Mouse (Mus musculus) MEL (cell line): Measurements from ENCODE around the gene Mrto4. TPM values are rescaled to one million over a fixed set of nuclear protein-coding genes. Genes with fewer than 3 reads are reported as not detected.
A peak's percentile ranks its signal among the peaks of the same experiment; 100 is the strongest.

Experiments
- DNase-seq: peaks from one replicate; pipeline ENCODE4 v3.0.0; 2011; ENCODE audit warnings: low read depth, low spot score
- H3K27ac ChIP-seq: 2 replicates; pipeline ENCODE4 v1.5.1; 2012; ENCODE audit warnings: low read depth, mild to moderate bottlenecking, control low read depth, low read length, moderate library complexity; ENCODE audit not compliant: control insufficient read depth
- H3K27me3 ChIP-seq, 2 experiments: fragments of 150-350 bp in 1 of 2; sonication (generic) in 1 of 2; 2 replicates each; pipeline ENCODE4 v1.6.1; 2012; ENCODE audit warnings: low read length in 2 of 2, mild to moderate bottlenecking in 2 of 2, improper control_type of control experiment in 1 of 2, moderate library complexity in 1 of 2; ENCODE audit not compliant: insufficient read depth in 2 of 2, control insufficient read depth in 1 of 2
- H3K36me3 ChIP-seq, 2 experiments: 2 replicates each; pipeline ENCODE4 v1.6.1; 2012 to 2014; ENCODE audit warnings: low read length in 2 of 2, improper control_type of control experiment in 1 of 2, inconsistent platforms in 1 of 2, mild to moderate bottlenecking in 1 of 2; ENCODE audit not compliant: insufficient read depth in 2 of 2, control insufficient read depth in 1 of 2
- H3K4me1 ChIP-seq, 2 experiments: fragments of 150-350 bp in 1 of 2; sonication (generic) in 1 of 2; 2 replicates each; pipeline ENCODE4 v1.6.1; 2012; ENCODE audit warnings: low read length in 2 of 2, improper control_type of control experiment in 1 of 2, mild to moderate bottlenecking in 1 of 2; ENCODE audit not compliant: insufficient read depth in 2 of 2, control insufficient read depth in 1 of 2
- H3K4me3 ChIP-seq, 2 experiments: fragments of 150-350 bp in 1 of 2; sonication (generic) in 1 of 2; 2 replicates each; pipeline ENCODE4 v1.5.1; 2012; ENCODE audit warnings: low read depth in 2 of 2, low read length in 2 of 2, mild to moderate bottlenecking in 2 of 2, moderate library complexity in 2 of 2, control low read depth in 1 of 2, improper control_type of control experiment in 1 of 2; ENCODE audit not compliant: control insufficient read depth in 1 of 2, insufficient read depth in 1 of 2
- H3K79me2 ChIP-seq: 2 replicates; pipeline ENCODE4 v1.6.1; 2012; ENCODE audit warnings: mild to moderate bottlenecking, low read length, moderate library complexity; ENCODE audit not compliant: control insufficient read depth, poor library complexity, insufficient read depth
- H3K9ac ChIP-seq: 2 replicates; pipeline ENCODE4 v1.6.1; 2012; ENCODE audit warnings: low read depth, mild to moderate bottlenecking, control low read depth, low read length, moderate library complexity; ENCODE audit not compliant: control insufficient read depth, poor library complexity, severe bottlenecking
- H3K9me3 ChIP-seq: fragments of 150-350 bp; sonication (generic); replicated peaks from 2 replicates; pipeline ENCODE4 v1.6.1; 2012; ENCODE audit warnings: mild to moderate bottlenecking, low read length, improper control_type of control experiment, moderate library complexity; ENCODE audit not compliant: insufficient read depth
- CTCF ChIP-seq, 3 experiments: IDR thresholded peaks in 2 of 3; conservative IDR thresholded peaks in 1 of 3; 2 replicates each; pipeline ENCODE4 v1.5.1; 2011 to 2012; ENCODE audit warnings: low read length in 3 of 3, low read depth in 2 of 3, mild to moderate bottlenecking in 2 of 3, improper control_type of control experiment in 1 of 3, inconsistent platforms in 1 of 3, mixed read lengths in 1 of 3, moderate library complexity in 1 of 3; ENCODE audit not compliant: control insufficient read depth in 1 of 3, insufficient read depth in 1 of 3, poor library complexity in 1 of 3, severe bottlenecking in 1 of 3
- ELF1 ChIP-seq: IDR thresholded peaks from 2 replicates; pipeline ENCODE4 v1.6.1; 2014; ENCODE audit warnings: low read depth, mild to moderate bottlenecking, inconsistent platforms, low read length, improper control_type of control experiment, moderate library complexity
- MAFK ChIP-seq: IDR thresholded peaks from 2 replicates; pipeline ENCODE4 v1.6.1; 2011; ENCODE audit warnings: low read depth, mild to moderate bottlenecking, low read length, improper control_type of control experiment, borderline replicate concordance
- POLR2A ChIP-seq, 2 experiments: IDR thresholded peaks; 2 replicates each; pipeline ENCODE4 v1.6.1; 2011 to 2012; ENCODE audit warnings: low read length in 2 of 2, mild to moderate bottlenecking in 2 of 2, control low read depth in 1 of 2, improper control_type of control experiment in 1 of 2, low read depth in 1 of 2, moderate library complexity in 1 of 2; ENCODE audit not compliant: control insufficient read depth in 1 of 2, insufficient read depth in 1 of 2, poor library complexity in 1 of 2
- POLR2AphosphoS2 ChIP-seq: IDR thresholded peaks from 2 replicates; pipeline ENCODE4 v1.6.1; 2011; ENCODE audit warnings: low read length, improper control_type of control experiment
- RAD21 ChIP-seq: IDR thresholded peaks from 2 replicates; pipeline ENCODE4 v1.6.1; 2011; ENCODE audit warnings: mild to moderate bottlenecking, low read depth, low read length, improper control_type of control experiment
- RCOR1 ChIP-seq: IDR thresholded peaks from 2 replicates; pipeline ENCODE4 v1.6.1; 2012; ENCODE audit warnings: low read depth, mild to moderate bottlenecking, inconsistent platforms, low read length, improper control_type of control experiment
- SIN3A ChIP-seq: IDR thresholded peaks from 2 replicates; pipeline ENCODE4 v1.6.1; 2012; ENCODE audit warnings: low read length, improper control_type of control experiment, inconsistent platforms
- SMC3 ChIP-seq: IDR thresholded peaks from 2 replicates; pipeline ENCODE4 v1.6.1; 2011; ENCODE audit warnings: low read depth, low read length, improper control_type of control experiment
- TAL1 ChIP-seq: IDR thresholded peaks from 2 replicates; pipeline ENCODE4 v1.6.1; 2012; ENCODE audit warnings: mild to moderate bottlenecking, inconsistent platforms, low read length, moderate library complexity, mixed read lengths
- TBP ChIP-seq: IDR thresholded peaks from 2 replicates; pipeline ENCODE4 v1.8.0; 2011; ENCODE audit warnings: low read depth, low read length, improper control_type of control experiment
- UBTF ChIP-seq: IDR thresholded peaks from 2 replicates; pipeline ENCODE4 v1.6.1; 2012; ENCODE audit warnings: low read depth, mild to moderate bottlenecking, inconsistent platforms, low read length, improper control_type of control experiment, moderate library complexity, borderline replicate concordance; ENCODE audit not compliant: insufficient read depth
- USF2 ChIP-seq, 2 experiments: IDR thresholded peaks; 2 replicates each; pipeline ENCODE4 v1.6.1; 2011 to 2012; ENCODE audit warnings: improper control_type of control experiment in 2 of 2, low read length in 2 of 2, borderline replicate concordance in 1 of 2, inconsistent platforms in 1 of 2, low read depth in 1 of 2, mild to moderate bottlenecking in 1 of 2; ENCODE audit not compliant: insufficient read depth in 1 of 2
- polyA plus RNA-seq, 2 experiments: library from polyadenylated mRNA; stranded (reverse) in 1 of 2; unstranded in 1 of 2; fragments of >175 nt in 1 of 2; fragments of >200 nt in 1 of 2; gene quantifications; 2 replicates each; pipeline versions ENCODE4 v1.2.1 to v1.2.4; 2012; ENCODE audit warnings: low replicate concordance in 2 of 2, low read depth in 1 of 2; ENCODE audit not compliant: insufficient read length in 2 of 2, insufficient read depth in 1 of 2, missing spikeins in 1 of 2
- total RNA-seq: library from RNA; depleted of rRNA; stranded (reverse); fragments of 300-350 nt; gene quantifications from 2 replicates; pipeline ENCODE4 v1.2.3, GENCODE M21; 2012

Gene Mrto4
- total and polyA plus RNA-seq, 3 experiments = 253 to 353 TPM; not detected in 1

DNA sequence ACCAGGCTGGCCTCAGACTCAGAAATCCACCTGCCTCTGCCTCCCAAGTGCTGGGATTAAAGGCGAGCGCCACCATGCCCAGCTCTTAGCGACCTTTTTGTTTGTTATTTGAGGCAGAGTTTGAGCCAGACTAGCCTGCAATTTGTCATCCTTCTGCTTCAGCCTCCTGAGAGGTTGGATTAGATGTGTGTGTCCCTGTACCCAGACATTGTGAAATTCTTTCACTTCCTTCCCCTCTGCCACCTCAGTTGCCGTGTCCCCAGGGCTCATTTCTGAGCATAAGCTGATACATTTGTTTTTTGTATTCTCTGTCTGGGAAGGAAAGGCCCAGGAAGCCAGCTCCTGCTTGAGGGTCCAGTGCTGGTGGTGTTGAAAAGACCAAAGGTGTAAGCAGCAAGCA lies 11.5 kb downstream of the Mrto4 start:
- H3K9ac ChIP-seq = no peak overlapping the region
- H3K9me3 ChIP-seq = no peaks in the 10 kb centered on the region
- H3K4me3 ChIP-seq = no peak overlapping the region
- no peaks in the 10 kb centered on the region for H3K79me2 ChIP-seq
- DNase-seq = no peak
- H3K27me3 ChIP-seq = no peaks in the 10 kb centered on the region
- H3K4me1 ChIP-seq = peaks cover 0 to 3% of the 10 kb centered on the region in 2 experiments; a peak in 1 of 4 replicates
- no peak overlapping the region for H3K27ac ChIP-seq
- H3K36me3 ChIP-seq = no peaks in the 10 kb centered on the region
- TF ChIP-seq USF2 (IDR thresholded peaks at IDR 0.05; ENCODE audit: borderline replicate concordance in 1 of 2, insufficient read depth in 1 of 2, low read depth in 1 of 2, low read length in 2 of 2) (no peak), RCOR1 (no peak), MAFK (no peak)

DNA sequence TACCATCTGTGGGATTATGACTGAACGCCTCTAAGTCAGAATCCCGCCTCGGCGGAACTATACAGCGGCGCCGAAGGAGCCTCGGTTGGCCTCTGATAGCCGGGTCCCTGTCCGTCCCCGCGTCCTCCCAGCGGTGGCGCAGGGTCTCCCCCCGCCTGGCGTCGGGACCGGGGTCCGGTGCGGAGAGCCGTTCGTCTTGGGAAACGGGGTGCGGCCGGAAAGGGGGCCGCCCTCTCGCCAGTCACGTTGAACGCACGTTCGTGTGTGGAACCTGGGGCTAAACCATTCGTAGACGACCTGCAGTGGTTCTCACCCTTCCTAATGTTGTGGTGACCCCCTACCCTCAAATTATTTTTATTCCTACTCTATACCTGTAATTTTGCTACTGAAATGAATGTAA lies 14.2 kb downstream of the Mrto4 start:
- Histone ChIP-seq H3K27ac (no peak overlapping the region), H3K9me3 (no peaks in the 10 kb centered on the region), H3K4me3 (no peak overlapping the region), H3K36me3 (peaks cover 0 to 7% of the 10 kb centered on the region in 2 experiments; a peak in 2 of 4 replicates), H3K79me2 (no peaks in the 10 kb centered on the region), H3K4me1 (peaks cover 0 to 8% of the 10 kb centered on the region in 2 experiments; a peak in 1 of 4 replicates), H3K9ac (no peak overlapping the region), H3K27me3 (no peaks in the 10 kb centered on the region)
- TF ChIP-seq TAL1 (no peak), UBTF (peak; percentile 98; the same call in 1 of the 2 replicates)
- no peak for DNase-seq

DNA sequence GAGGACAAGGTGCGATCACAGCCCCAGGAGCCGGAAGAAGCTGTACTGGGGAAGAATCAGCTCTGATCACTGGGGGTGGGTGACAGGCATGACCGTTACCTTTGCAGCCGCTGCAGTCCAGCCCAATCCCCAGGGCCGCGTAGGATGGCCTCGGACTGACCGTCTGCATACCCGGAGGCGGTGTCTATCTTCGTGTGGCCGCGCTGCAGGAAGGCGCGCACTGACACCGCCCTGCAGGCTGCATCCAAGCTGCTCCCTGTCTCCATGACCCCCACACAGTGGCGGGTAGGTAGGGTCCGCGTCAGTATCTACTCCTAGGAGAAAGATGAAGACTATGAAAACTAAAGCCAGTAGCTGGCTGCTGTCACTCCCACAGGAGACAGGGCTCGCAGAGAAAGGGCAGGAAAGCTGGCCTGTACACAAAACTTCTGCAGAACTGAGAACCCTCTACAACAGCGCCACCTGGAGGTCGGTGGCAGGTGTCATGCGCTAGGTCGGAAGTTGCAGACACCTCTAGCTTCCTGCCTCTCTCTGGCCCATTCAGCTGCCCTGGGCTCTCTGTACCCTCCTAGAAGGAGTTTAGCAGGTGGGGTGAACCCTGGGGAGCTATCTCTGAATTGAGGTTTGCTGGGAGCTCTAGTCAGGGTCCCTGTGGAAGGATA lies 15.4 kb downstream of the Mrto4 start:
- H3K79me2 ChIP-seq = no peaks in the 10 kb centered on the region
- H3K4me3 ChIP-seq = peak overlapping the region; percentile 7 to 35; a peak in 3 of 4 replicates
- peaks cover 0 to 7% of the 10 kb centered on the region in 2 experiments; a peak in 2 of 4 replicates for H3K36me3 ChIP-seq
- peak; percentile 98 for DNase-seq
- TF ChIP-seq TBP (0 out of 2 replicates have a peak, but pooled peaks have one; percentile 11), ELF1 (no peak), SMC3 (peak; percentile 37), RAD21 (peak; percentile 26), POLR2AphosphoS2 (no peak), CTCF (IDR thresholded peaks at IDR 0.05 in 2 of 3, conservative IDR thresholded peaks at IDR 0.05 in 1 of 3; ENCODE audit: control insufficient read depth in 1 of 3, insufficient read depth in 1 of 3, low read depth in 2 of 3, low read length in 3 of 3, poor library complexity in 1 of 3, severe bottlenecking in 1 of 3) (peak in 2 of 3 experiments; percentile 39 to 63; a peak in 5 of 6 replicates), SIN3A (0 out of 2 replicates have a peak, but pooled peaks have one; percentile 21), POLR2A (IDR thresholded peaks at IDR 0.05; ENCODE audit: control insufficient read depth in 1 of 2, insufficient read depth in 1 of 2, low read depth in 1 of 2, low read length in 2 of 2, poor library complexity in 1 of 2) (peak in 1 of 2 experiments; percentile 31; a peak in 1 of 4 replicates)
- peak overlapping the region; percentile 49 for H3K9ac ChIP-seq
- H3K9me3 ChIP-seq = no peaks in the 10 kb centered on the region
- no peaks in the 10 kb centered on the region for H3K27me3 ChIP-seq
- peak overlapping the region; percentile 30 for H3K27ac ChIP-seq
- peaks cover 0 to 8% of the 10 kb centered on the region in 2 experiments; a peak in 1 of 4 replicates for H3K4me1 ChIP-seq
